Mouse (Mus musculus) 3T3-L1 (cell line): ENCODE data around the gene Ctss.

Experiments
- DNase-seq: peaks from one replicate; pipeline ENCODE4 v3.0.0-alpha.2; 2015; ENCODE audit warnings: low read depth, low spot score

Ctss gene

DNA sequence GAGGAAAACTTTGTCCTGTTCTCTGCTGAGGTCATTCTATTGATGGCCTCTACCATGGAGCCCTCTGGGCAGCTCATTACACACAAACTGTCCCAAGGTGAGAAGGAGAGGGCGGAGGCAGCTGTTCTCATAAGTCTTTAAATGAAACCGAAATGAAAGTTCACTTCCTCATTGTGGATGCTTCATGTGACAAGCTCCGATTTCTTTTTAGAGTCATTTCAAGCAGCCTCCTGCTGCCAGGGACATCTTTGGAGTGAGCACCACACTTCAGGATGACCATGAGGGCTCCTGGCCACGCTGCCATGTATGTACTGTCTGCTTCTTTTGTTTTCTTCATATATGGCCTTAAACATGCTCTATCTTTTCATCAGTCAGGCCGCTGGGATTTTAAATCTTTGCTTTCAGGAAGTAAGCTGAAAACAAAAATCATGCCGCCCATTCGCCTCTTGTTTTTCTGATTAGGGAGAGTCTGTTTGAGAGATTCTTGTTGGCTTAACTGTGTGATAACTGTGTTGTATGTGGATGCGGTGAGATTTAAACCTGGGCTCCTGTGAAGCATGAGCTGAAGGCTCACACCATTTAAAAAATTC lies at the start of gene Ctss:
TSS of gene Ctss (plus strand) at position 165 of the 590 bp plus-strand sequence.
- DNase-seq: no peak

DNA sequence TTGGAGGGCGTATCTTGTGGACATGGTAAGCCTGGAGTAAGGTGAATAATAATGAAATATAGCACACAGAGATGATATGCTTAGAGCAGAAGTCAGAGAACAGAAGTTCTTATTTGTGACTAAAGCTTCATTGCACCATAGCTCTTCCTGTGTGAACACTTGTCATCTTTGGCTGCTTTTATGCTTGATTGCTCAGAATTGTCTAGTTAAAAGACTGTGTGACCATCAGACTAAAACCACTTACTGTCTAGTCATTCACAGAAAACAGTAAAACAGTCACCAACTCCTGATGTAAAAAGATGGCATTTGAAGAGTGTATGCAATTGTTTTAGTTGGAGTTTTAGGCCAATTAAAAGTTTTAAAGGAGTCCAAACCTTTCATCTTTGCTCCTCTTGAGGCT lies 47.6 kb upstream of the Ctss start:
- DNase-seq: no peak

DNA sequence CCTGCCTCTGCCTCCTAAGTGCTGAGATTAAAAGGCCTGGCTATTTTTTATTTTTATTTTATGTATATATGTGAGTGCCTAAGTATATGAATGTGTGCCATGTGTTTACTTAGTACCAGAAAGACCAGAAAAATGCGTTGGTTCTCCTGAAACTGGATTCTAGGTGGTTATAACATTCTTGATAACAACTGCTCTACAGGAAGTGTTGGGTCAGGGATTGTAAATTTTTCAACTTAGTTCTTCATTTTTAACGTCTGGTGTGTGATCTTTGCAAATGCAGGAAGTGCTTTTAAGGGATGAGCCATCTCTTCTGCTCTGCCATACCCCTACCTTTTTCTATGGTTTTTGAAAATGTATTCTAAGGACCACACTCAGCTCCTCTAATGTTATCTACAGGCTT lies 40.2 kb upstream of the Ctss start:
- DNase-seq: no peak

DNA sequence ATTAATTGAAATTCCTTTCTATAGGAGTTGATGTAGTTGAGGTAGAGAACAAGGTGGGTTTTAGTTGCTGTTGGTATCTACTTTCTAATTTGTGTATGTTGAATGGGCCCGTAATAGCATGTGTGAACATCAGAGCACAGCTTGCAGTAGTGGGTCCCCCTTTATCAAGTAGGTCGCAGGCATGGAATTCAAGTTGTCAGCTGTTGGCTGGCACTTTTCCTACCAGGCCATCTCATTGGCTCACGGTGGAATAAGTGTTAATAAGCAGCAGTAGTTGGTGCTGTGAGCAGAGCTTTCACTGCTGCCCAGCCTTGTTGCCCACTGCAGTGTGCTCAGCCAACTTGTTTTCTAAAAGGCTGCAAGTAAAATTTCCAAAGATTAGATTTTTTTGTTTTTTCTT lies 37.9 kb upstream of the Ctss start:
- no peak for DNase-seq

DNA sequence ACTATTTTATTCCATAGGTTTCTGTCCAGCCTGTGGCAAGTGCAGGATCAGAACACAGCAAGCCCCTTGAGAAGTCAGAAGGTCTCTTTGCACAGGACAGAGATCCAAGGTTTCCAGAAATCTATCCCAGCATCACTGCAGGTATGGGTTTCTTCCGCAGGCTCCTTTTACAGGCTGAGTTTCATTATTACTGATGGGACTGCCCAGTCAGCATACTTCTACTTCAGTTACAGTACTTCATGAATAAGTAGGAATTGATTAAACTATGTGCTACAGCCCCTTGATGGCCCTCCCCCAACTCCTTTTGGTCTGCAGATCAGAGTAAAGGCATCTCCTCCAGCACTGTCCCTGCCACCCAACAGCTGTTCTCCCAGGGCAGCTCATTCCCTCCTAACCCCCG lies 36.3 kb upstream of the Ctss start:
- DNase-seq: no peak

DNA sequence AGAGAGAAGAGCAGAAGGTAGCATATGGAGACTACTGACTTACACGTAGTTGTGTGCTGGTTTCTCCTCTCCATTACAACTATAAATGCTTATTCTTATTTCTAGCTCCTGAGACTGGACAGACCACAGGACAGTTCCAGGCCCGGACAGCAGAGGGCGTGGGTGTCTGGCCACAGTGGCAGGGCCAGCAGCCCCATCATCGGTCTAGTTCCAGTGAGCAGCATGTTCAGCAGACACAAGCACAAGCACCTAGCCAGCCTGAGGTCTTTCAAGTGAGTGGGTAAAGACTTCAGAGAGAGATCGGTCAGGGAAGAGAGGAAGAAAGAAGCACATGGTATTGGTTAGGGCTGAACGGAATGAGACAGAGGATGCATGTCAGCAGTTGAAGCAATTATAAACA lies 32.2 kb upstream of the Ctss start:
- DNase-seq: peak; percentile 57

DNA sequence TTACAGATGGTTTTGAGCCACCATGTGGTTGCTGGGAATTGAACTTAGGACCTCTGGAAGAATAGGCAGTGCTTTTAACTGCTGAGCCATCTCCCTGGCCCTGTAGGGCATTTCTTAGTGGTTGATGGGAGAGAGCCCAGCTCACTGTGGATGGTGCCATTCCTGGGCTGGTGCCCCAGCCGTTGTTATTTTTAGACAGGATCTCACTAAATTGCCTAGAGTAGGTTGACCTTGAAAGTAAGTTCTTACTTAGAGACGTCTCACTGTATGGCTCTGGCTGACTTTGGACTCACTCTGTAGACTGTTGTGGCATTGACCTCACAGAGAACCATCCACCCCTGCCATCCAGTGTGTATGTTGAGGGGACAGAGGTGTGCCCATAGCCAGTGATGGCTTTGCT lies 28.4 kb upstream of the Ctss start:
- DNase-seq: no peak

DNA sequence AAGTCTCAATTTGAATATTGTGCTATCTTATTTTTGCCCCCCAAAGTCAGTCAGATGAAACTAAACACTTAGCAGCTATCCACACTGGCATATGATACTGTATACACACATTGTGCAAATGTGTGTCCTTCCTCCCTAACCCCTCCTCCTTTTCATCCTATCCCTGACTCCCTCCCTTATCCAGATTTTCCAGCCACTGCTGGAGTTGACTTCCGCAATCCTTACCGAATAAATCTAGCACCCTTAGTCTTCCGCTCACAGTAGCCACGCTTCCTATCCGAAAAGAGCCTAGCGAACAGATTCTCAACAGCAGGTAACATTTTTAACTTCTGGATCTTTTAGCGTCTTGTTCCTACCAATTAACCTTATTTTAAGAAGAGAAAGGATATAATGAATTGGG lies 27.6 kb upstream of the Ctss start, which contains the start of gene Ctsk:
TSS of gene Ctsk (plus strand) at position 233 of the 400 bp plus-strand sequence.
- DNase-seq: peak; percentile 60

DNA sequence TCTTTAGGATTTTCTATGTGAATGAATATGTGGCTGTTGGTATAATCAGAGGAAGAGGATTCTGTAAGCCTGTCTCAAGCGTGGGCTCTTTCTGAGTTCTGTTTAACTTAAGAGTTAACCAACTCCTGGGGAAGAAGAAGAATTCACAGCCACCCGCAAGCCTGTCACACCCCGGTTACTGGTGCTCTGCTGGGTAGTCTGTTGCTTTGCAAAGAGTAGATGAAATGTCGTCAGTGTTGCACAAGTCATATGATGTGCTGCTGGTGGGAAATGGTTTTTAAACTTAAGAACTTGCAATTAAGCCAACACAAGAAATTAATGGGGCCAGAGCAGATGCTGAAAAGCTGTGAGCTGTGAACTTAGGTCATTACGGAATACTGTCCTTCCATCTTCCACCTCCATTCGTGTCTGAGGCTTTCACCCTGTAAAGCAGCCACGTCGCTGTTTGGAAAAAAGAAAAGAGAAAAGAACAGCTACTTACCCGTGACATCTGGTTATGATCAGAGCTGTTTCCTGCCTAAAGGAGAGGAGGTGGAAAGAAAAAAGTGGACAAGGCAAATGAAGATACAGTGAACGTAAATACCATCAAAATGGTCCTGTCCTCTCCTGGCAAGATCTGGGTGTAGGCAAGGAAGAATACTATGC lies 27.0 kb upstream of the Ctss start:
- peak; percentile 55 for DNase-seq

DNA sequence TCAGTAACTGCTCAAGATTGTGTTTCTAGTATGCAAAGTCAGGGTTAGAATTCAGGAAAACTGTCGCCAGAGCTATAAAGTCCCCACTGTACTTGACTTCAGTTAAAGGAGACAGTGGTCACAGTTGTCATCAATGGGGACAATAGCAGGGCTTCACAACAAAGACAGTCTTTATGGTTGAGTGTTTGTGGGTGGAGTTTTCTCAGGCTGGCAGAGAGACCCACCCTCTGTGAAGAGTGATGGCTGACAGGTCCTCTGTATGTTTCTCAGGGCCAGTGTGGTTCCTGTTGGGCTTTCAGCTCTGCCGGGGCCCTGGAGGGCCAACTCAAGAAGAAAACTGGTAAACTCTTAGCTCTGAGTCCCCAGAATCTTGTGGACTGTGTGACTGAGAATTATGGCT lies 24.3 kb upstream of the Ctss start:
- DNase-seq: no peak

DNA sequence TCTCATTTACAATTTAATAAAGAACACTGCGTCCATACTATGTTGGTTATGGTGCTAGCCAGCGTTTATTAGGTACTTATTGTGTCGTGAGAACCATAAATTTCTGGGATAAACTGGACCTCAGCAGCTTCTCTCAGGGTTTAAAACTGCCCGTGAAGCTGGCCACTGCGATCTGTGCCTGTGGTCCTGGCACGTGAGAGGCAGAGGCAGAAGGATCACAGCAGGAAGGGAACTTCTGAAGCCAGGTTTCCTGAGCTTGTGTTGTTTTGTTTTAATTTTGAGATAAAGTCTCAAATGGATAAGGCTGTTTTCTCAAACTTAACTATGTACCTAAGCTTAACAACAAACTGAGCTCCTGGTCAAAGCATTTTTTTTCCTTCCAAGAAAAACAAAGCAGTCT lies 17.2 kb upstream of the Ctss start:
- DNase-seq: no peak

DNA sequence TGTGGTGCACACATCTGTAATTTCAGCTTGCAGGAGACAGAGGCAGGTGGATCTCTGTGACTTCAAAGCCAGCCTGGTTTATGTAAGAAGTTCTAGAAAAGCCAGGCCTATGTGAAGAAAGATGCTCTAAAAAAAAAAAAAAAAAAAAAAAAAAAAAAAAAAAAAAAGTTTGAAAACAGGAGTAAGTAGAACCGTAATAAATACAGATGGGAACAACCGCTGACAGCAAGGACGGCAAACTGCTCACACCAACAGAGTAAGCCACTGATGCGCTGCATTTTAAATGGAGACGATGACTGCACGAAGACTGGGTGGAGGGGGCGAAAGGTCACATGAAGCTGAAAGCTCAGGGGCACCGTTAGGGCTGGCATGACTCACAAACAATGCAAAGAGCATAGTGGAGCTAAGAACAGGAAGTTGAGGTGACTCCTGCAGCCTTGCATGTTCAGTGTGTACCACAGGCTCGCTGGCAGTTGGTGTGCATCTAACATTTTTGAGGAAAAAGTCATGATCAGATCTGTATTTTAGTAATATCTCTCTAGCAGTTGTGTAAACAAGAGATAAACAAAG lies 14.9 kb upstream of the Ctss start:
- DNase-seq: peak; percentile 54

DNA sequence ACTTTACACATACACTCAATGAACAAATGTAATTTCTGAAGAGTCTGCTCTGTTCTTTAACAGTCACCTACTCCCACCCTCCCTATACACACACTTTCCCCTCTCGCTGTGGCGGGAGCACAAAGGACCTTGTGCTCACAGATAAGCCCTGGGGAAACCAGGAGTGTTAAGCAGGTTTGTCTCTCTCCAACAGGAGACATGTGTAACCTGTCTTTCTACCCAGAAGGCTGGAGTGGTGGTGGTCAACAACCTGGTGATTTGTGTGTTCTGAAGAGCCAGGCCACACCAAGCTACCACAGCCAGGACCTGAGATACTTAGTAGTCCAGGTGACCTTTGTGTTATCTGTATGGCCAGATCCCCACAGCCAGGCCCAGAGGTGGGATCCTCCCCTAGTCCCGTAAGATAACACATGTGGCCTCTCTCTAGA lies 10.0 kb upstream of the Ctss start:
- no peak for DNase-seq

DNA sequence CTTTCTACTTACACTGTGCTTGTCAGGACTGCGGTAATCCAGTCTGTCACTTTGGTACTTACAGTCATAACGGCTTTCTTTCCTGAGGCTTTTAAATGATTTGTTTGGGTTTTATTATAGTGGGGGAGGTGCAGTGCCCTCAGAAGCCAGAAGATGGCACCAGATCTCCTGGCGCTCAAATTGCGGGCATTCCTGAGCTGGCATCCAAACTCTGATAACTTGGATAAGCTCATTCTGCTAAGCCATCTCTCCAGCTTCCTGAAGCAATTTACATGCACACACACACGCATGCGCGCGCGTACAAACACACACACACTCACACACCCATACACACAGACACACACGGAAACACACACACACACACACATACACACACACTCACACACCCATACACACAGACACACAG lies 9.1 kb upstream of the Ctss start:
- DNase-seq: peak; percentile 87

DNA sequence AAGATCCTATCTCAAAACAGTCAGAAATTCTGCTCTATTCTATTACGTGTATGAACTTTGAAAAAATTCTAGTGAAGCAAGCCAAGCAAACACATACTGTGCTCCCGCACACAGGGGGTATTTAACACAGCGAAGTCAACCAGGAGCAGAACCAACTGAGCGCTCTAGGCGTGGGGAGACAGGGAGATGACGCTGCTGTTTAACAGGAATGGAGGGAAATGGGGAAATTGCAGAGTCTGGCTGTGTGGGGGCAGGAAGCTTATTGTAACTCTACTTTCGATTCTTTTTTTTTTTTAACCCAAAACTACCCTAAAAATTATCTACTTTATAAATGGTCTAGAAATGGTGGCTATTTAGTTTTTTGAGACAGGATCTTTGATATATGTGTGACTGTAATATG lies 7.7 kb upstream of the Ctss start:
- no peak for DNase-seq

DNA sequence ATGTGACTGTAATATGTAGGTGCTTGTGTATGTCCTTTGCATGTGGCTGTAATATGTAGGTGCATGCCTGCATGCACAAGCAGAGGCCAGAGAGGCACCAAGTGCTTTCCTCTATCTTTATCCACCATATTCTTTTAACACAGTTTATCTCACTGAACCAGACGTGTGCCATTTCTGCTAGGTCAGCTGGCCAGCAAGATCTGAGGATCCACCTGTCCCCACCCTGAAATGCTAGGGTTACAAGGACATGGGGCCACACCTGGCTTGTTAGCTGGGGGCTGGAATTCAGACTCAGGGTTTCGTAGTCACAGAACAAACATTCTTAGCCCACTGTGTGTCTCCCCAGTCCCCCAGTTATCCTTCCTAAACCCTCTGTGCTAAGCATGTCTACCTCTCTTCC lies 7.3 kb upstream of the Ctss start:
- DNase-seq: no peak

DNA sequence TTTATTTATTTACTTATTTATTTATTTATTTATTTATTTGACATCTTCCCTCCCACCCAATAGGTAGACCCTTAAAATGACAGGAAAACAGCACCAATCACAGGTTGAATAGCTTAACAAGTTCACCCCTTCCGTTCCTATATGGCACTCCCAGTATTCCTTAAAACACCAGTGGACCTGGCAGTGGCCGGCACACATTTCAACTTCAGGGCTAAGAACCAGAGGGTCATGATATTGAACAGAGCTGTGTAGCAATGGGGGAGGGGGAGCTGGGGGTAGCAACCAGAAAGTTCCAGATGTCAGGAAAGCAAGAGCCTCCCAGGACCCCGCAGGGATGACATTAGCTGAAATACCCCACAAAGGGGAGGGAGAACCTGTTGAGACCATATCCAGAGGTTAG lies 6.5 kb upstream of the Ctss start:
- DNase-seq: no peak

DNA sequence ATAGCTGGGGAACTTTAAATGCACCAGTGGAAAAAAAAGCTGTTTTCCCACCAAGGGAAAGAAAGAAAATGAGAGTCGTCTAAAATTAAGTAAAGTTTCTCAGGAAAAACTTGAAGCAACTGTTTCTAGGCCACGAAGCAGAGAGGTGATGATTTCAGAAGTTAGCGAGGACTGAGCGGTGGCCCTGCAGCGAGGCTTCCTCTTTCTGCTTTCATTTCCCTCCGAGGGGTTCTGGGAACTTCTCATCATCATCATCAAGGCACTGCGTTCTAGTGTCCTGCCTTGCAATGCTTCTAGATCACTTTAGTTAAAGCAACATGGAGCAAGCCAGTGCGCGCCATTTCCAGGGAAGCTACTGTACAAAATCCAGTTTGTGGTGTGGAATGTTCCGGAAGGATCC lies 5.4 kb upstream of the Ctss start:
- no peak for DNase-seq

DNA sequence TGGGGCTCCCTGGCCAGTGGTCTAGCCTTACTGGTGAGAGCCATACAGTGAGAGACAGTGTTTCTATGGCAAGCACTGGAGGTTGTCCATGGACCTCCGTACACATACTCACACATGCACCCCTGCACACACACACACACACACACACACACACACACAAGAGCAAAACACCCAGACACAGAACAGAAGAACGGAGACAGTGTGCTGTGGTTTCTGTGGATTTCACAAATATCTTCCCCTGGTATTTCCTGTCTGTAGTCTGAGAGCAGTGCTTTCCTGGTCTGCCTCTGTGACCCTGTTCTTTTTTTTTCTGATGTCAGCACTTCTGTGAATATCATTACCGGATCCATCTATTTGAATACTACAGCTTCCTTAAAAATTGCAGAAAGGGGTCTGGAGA lies 2.9 kb upstream of the Ctss start:
- DNase-seq: peak; percentile 54

DNA sequence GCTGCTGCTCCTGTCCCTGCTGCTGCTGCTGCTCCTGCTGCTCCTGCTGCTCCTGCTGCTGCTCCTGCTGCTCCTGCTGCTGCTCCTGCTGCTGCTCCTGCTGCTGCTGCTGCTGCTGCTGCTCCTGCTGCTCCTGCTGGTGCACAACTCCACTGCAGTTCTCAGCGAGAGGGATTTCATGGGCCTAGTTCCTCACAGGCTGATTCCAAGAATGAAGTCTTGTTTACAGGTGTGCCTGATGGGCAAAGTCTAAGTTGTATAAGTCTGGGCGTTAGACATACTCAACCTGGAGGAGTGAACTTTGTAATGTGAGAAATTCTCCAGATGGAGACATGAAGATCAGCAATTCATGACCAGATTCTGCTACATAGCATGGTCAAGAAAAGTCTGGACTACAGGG lies 1.9 kb upstream of the Ctss start:
- DNase-seq: no peak

DNA sequence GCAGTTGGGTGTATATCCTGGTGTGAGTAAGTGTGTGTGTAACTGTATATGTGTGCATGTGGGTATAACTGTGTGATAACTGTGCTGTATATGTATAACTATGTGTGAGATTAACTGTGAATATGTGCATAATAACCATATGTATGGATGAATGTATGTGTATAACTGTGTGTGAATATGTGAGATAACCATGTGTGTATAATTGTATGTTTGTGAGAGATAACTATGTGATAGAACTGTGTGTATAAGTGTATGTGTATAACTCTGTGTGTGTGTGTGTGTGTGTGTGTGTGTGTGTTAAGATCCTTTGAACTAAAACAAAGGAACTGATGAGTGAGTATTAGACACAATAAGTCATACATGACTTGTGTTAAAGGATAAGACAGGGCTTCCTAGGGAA lies 475 bp upstream of the Ctss start:
- DNase-seq: no peak

DNA sequence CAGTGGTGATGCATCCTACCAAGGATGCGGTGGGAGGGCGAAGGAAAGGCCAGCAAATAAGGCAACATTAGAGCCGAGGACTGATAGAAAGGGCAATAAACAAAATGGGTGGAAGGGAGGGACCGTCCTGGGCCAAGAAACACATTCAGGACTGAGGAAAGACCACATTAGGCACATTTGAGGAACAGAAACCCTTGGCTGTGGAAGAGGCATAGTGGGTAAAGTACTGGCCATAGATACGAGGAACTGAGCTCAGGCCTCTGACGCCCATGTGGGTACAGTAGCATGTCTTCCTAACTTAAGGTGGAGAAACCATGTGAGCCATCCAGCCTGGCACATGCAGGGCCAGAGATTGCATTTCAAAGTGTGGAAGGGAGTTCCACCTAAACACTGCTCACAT lies 3.2 kb downstream of the Ctss start:
- no peak for DNase-seq

DNA sequence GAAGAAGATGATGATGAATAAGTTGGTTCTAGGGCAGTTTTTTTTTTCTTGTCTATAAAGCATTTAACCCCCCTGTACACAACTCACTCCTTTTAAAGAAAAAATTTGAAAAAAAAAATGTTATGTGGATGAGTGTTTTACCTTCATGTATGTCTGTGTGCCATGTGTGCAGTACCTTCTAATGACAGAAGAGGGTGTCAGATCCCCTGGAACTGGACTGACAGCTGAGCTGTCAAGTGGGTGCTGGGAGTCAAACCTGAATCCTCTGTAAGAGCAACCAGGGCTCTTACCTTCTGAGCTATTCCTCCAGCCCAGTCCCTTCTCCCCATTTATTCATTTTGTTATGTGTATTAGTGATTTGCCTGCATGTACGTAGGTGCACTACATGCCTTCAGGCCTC lies 4.4 kb downstream of the Ctss start:
- no peak for DNase-seq

DNA sequence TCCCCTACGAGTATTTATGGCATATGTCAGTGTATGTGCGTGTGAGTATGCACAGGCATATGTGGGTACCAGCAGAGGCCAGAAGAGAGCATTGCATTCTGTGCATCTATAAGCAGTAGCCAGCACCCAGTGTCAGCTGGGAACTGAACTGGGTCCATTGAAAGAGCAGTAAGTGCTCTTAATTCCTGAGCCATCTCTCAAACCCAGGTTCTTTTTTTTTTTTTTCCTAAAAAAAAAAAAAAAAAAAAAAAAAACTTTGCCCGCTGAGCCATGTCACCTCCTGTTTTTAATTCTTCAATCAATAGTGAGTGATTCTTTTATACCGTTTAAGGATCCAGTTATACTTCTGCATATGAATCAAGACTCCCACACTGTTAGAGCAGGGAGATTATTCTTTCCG lies 6.8 kb downstream of the Ctss start:
- DNase-seq: no peak
